Mouse (Mus musculus) lung, postnatal 0 days (tissue): ENCODE data around the gene Trio. TPM values are rescaled to one million over a fixed set of nuclear protein-coding genes. Genes with fewer than 3 reads are reported as not detected.

ENCODE experiments used
- ATAC-seq: fragments of 200-750 bp; cut with Nextera tagmentation; 2 replicates; pipeline ENCODE4 v1.8.0; 2017; ENCODE audit warnings: moderate library complexity
- DNase-seq: peaks from one replicate; pipeline ENCODE4 v3.0.0-alpha.2; 2016; ENCODE audit warnings: low spot score
- H3K27ac ChIP-seq: fragments of 300-500 bp; sonication (generic); 2 replicates; pipeline ENCODE4 v1.5.1; 2014; ENCODE audit warnings: antibody characterized with exemption, mild to moderate bottlenecking, low read length, mixed read lengths
- H3K27me3 ChIP-seq: fragments of 300-500 bp; sonication (generic); replicated peaks from 2 replicates; pipeline ENCODE4 v1.6.1; 2014; ENCODE audit warnings: low read length, mixed read lengths; ENCODE audit not compliant: insufficient read depth
- H3K36me3 ChIP-seq: fragments of 300-500 bp; sonication (generic); 2 replicates; pipeline ENCODE4 v1.6.1; 2014; ENCODE audit warnings: low read length, mixed read lengths; ENCODE audit not compliant: insufficient read depth
- H3K4me1 ChIP-seq: fragments of 300-500 bp; sonication (generic); 2 replicates; pipeline ENCODE4 v1.6.1; 2014; ENCODE audit warnings: antibody characterized with exemption, low read depth, low read length, mixed read lengths; ENCODE audit not compliant: insufficient read depth
- H3K4me2 ChIP-seq: fragments of 300-500 bp; sonication (generic); replicated peaks from 2 replicates; pipeline ENCODE4 v1.6.1; 2014; ENCODE audit warnings: low read depth, mild to moderate bottlenecking, low read length, moderate library complexity, mixed read lengths
- H3K4me3 ChIP-seq: fragments of 300-500 bp; sonication (generic); 2 replicates; pipeline ENCODE4 v1.5.1; 2014; ENCODE audit warnings: low read depth, low read length
- H3K9ac ChIP-seq: fragments of 300-500 bp; sonication (generic); replicated peaks from 2 replicates; pipeline ENCODE4 v1.6.1; 2014; ENCODE audit warnings: low read depth, mild to moderate bottlenecking
- H3K9me3 ChIP-seq: fragments of 300-500 bp; sonication (generic); 2 replicates; pipeline ENCODE4 v1.6.1; 2016; ENCODE audit warnings: low read length, mixed read lengths
- CTCF ChIP-seq: IDR thresholded peaks from 2 replicates; pipeline ENCODE4 v1.5.1; 2016; ENCODE audit warnings: antibody characterized with exemption, mild to moderate bottlenecking
- EP300 ChIP-seq: IDR thresholded peaks from 2 replicates; pipeline ENCODE4 v1.6.1; 2016; ENCODE audit warnings: antibody characterized with exemption, mild to moderate bottlenecking, control low read depth
- WGBS: fragments of 180-500 bp; shearing (Covaris S2); extraction: QIAGEN DNeasy Blood & Tissue Kit; methylation state at CpG from one replicate; pipeline ENCODE4 v1.1.7; 2014; 5-methylcytosine and 5-hydroxymethylcytosine counted together
- polyA plus RNA-seq: library from polyadenylated mRNA; unstranded; fragments of >200 nt; fragmentation: Nextera tagmentation; extraction: Ambion mirVana; gene quantifications from 2 replicates; pipeline ENCODE4 v1.2.1, GENCODE M21; 2015

Gene Trio
- polyA plus RNA-seq, 1 experiment from 2014 or later: 15.6 TPM

GRCm38 (mm10) chr15:27688041-27688651 is 337.5 kb downstream of the Trio start:
- DNase-seq (peak; percentile 58), ATAC-seq (peak; percentile 62)
- H3K4me3 ChIP-seq: no peak overlapping the region
- no peak overlapping the region for H3K4me2 ChIP-seq
- WGBS: 28% methylated on average over 9 of the region's 9 CpGs
- no peaks in the 10 kb centered on the region for H3K27me3 ChIP-seq
- no peaks in the 10 kb centered on the region for H3K4me1 ChIP-seq
- no peak overlapping the region for H3K27ac ChIP-seq
- TF ChIP-seq CTCF: no peak
- TF ChIP-seq EP300: no peak
- H3K9ac ChIP-seq: no peak overlapping the region
- H3K9me3 ChIP-seq: no peaks in the 10 kb centered on the region
- no peaks in the 10 kb centered on the region for H3K36me3 ChIP-seq

- TF ChIP-seq EP300 (no peak), CTCF (no peak)
- no peak overlapping the region for H3K9ac ChIP-seq
- no peak for ATAC-seq
- H3K9me3 ChIP-seq: no peaks in the 10 kb centered on the region
- no peak overlapping the region for H3K4me2 ChIP-seq
- DNase-seq: no peak
- H3K27ac ChIP-seq: no peak overlapping the region
- no peaks in the 10 kb centered on the region for H3K36me3 ChIP-seq
- no peak overlapping the region for H3K4me3 ChIP-seq
- peaks cover 3% of the 10 kb centered on the region; the same call in 1 of the 2 replicates for H3K4me1 ChIP-seq
- H3K27me3 ChIP-seq: no peaks in the 10 kb centered on the region
- 85% methylated on average over 7 of the region's 7 CpGs for WGBS
Observed at GRCm38 (mm10) chr15:27684813-27685212, 340.8 kb downstream of the Trio start.

DNA sequence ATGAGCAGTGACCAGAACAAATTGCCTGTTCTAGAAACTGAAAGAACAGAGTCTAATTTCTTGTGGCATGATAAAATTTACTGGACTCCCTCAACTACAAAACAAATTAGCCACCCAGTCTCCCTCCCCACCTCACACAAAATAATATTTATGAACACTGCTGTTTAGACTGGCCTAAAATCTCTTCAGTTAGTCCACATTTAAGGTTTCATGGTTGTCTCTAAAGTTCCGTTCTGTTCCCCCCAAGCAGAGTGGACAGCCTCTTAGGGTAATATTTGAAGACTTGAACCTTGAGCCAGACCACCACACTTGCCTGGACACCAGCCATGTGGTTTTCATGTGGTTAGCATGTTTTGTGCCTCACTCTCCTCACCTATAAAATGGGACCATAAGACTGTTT is 342.4 kb downstream of the Trio start:
- no peak for TF ChIP-seq CTCF
- no peak for TF ChIP-seq EP300
- Histone ChIP-seq H3K27ac (no peak overlapping the region), H3K27me3 (no peaks in the 10 kb centered on the region), H3K9ac (no peak overlapping the region), H3K4me1 (peaks cover 3% of the 10 kb centered on the region; the same call in 1 of the 2 replicates), H3K4me2 (no peak overlapping the region), H3K9me3 (no peaks in the 10 kb centered on the region), H3K4me3 (no peak overlapping the region), H3K36me3 (no peaks in the 10 kb centered on the region)
- no peak for ATAC-seq
- DNase-seq: no peak
- 77% methylated on average over 1 of the region's 1 CpGs for WGBS

GRCm38 (mm10) chr15:27682619-27683018 is 343.0 kb downstream of the Trio start:
- H3K9me3 ChIP-seq: no peaks in the 10 kb centered on the region
- no peaks in the 10 kb centered on the region for H3K36me3 ChIP-seq
- H3K27ac ChIP-seq: no peak overlapping the region
- H3K27me3 ChIP-seq: no peaks in the 10 kb centered on the region
- H3K4me1 ChIP-seq: peaks cover 3% of the 10 kb centered on the region; the same call in 1 of the 2 replicates
- DNase-seq (peak; percentile 76), ATAC-seq (no peak)
- no peak overlapping the region for H3K4me2 ChIP-seq
- H3K4me3 ChIP-seq: no peak overlapping the region
- 31% methylated on average over 9 of the region's 9 CpGs for WGBS
- H3K9ac ChIP-seq: no peak overlapping the region
- TF ChIP-seq CTCF (no peak), EP300 (peak; percentile 40; the same call in 1 of the 2 replicates)

DNA sequence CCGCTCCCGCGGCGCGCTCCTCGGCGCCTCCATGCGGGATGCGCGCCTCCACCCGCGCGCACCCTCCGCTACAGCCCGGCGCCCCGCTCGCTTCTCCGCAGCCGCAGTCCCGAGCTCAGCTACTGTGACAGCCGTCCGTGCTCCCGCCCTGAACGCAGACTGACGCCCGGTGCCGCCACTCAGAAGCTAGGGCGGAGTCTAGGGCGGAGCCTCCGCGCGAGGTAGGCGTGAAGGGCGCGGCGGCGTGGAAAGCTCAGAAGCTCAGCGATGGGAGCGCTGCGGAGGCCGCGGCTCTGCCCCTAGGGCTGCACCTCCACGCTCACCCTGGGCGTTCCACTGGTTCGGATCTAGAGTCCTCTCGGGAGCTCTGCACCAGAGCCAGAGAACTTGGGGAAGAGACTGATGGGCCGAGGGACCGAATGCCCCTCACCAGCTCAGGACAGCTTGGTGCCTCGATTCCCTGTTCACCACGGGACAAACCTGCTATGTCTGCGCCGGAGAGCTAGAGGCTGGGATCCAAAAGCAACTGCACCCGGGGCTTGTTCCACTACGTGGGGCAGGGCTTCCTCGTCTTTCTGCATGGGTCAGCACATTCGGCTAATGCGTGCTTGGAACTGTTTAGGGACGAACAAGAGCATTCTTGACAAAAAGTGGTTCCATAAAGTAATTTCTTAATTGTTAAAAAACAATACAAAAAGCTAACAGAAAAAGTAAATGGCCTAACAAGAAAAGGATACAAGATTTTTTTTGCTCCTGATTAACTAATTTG is 344.0 kb downstream of the Trio start, which contains the start of gene Otulinl:
Otulinl (minus strand) TSS at position 161 of the 769 bp plus-strand sequence.
- TF ChIP-seq EP300 (no peak), CTCF (no peak)
- DNase-seq: peak; percentile 95
- Histone ChIP-seq H3K9ac (peak within 1 kb of the TSS; percentile 62), H3K4me3 (peak within 1 kb of the TSS; percentile 65), H3K9me3 (no peaks in the 10 kb centered on the region), H3K36me3 (no peaks in the 10 kb centered on the region), H3K27ac (peak within 1 kb of the TSS; percentile 77), H3K4me1 (peaks cover 3% of the 10 kb centered on the region; the same call in 1 of the 2 replicates), H3K27me3 (no peaks in the 10 kb centered on the region), H3K4me2 (peak within 1 kb of the TSS; percentile 95)
- peak; percentile 99 for ATAC-seq
- 1% methylated on average over 53 of the region's 59 CpGs for WGBS

- Histone ChIP-seq H3K27me3 (no peaks in the 10 kb centered on the region), H3K4me2 (peak overlapping the region; percentile 95), H3K9me3 (no peaks in the 10 kb centered on the region), H3K27ac (peak overlapping the region; percentile 77), H3K36me3 (no peaks in the 10 kb centered on the region), H3K9ac (peak overlapping the region; percentile 62), H3K4me3 (peak overlapping the region; percentile 65), H3K4me1 (peaks cover 3% of the 10 kb centered on the region; the same call in 1 of the 2 replicates)
- DNase-seq: peak; percentile 31
- WGBS: 3% methylated on average over 25 of the region's 28 CpGs
- peak; percentile 15 for ATAC-seq
- TF ChIP-seq EP300: no peak
- no peak for TF ChIP-seq CTCF
Observed at GRCm38 (mm10) chr15:27680997-27681396, 344.7 kb downstream of the Trio start.

Other genes starting within 250 kb of the Trio start
- 1.1 and 1.4 TPM in 2 replicates for gene Dnah5, start 177.9 kb upstream of the Trio start, polyA plus RNA-seq